Mouse (Mus musculus) midbrain, postnatal 0 days (tissue): ENCODE data around the gene Slc24a3. TPM values are rescaled to one million over a fixed set of nuclear protein-coding genes. Genes with fewer than 3 reads are reported as not detected.

Source experiments
- ATAC-seq: fragments of 200-750 bp; cut with Nextera tagmentation; 2 replicates; pipeline ENCODE4 v1.8.0; 2017; ENCODE audit warnings: moderate number of reproducible peaks, mild to moderate bottlenecking, moderate TSS enrichment, moderate library complexity; ENCODE audit not compliant: low FRiP score
- DNase-seq: peaks from one replicate; pipeline ENCODE4 v3.0.0-alpha.2; 2015; ENCODE audit warnings: low spot score
- H3K27ac ChIP-seq: fragments of 300-500 bp; sonication (generic); 2 replicates; pipeline ENCODE4 v1.5.1; 2014; ENCODE audit warnings: low read depth, mild to moderate bottlenecking, low read length, mixed read lengths
- H3K27me3 ChIP-seq: fragments of 300-500 bp; sonication (generic); 2 replicates; pipeline ENCODE4 v1.6.1; 2014; ENCODE audit warnings: low read length, control low read depth, mixed read lengths; ENCODE audit not compliant: insufficient read depth
- H3K36me3 ChIP-seq: fragments of 300-500 bp; sonication (generic); 2 replicates; pipeline ENCODE4 v1.6.1; 2014; ENCODE audit warnings: low read length, control low read depth, mixed read lengths; ENCODE audit not compliant: insufficient read depth
- H3K4me1 ChIP-seq: fragments of 300-500 bp; sonication (generic); 2 replicates; pipeline ENCODE4 v1.6.1; 2014; ENCODE audit warnings: mild to moderate bottlenecking, control low read depth, antibody characterized with exemption, low read length, mixed read lengths; ENCODE audit not compliant: insufficient read depth
- H3K4me2 ChIP-seq: fragments of 300-500 bp; sonication (generic); 2 replicates; pipeline ENCODE4 v1.6.1; 2014; ENCODE audit warnings: low read depth, mild to moderate bottlenecking, low read length, mixed read lengths; ENCODE audit not compliant: poor library complexity, severe bottlenecking
- H3K4me3 ChIP-seq: fragments of 300-500 bp; sonication (generic); 2 replicates; pipeline ENCODE4 v1.5.1; 2014; ENCODE audit warnings: low read depth, mild to moderate bottlenecking, low read length, moderate library complexity
- H3K9ac ChIP-seq: fragments of 300-500 bp; sonication (generic); replicated peaks from 2 replicates; pipeline ENCODE4 v1.6.1; 2014; ENCODE audit warnings: mild to moderate bottlenecking, low read length, moderate library complexity, mixed read lengths; ENCODE audit not compliant: poor library complexity, severe bottlenecking
- H3K9me3 ChIP-seq: fragments of 300-500 bp; sonication (generic); 2 replicates; pipeline ENCODE4 v1.6.1; 2016; ENCODE audit warnings: low read length, control low read depth
- CTCF ChIP-seq: IDR thresholded peaks from 2 replicates; pipeline ENCODE4 v1.5.1; 2016; ENCODE audit warnings: antibody characterized with exemption, mild to moderate bottlenecking
- WGBS: fragments of 180-500 bp; shearing (Covaris S2); extraction: QIAGEN DNeasy Blood & Tissue Kit; methylation state at CpG from one replicate; pipeline ENCODE4 v1.1.7; 2014; 5-methylcytosine and 5-hydroxymethylcytosine counted together
- polyA plus RNA-seq: library from polyadenylated mRNA; unstranded; fragments of >200 nt; fragmentation: Nextera tagmentation; extraction: Ambion mirVana; gene quantifications from 2 replicates; pipeline ENCODE4 v1.2.1, GENCODE M21; 2015
- total RNA-seq: library from RNA; depleted of rRNA; stranded (reverse); fragments of >200 nt; gene quantifications from 2 replicates; pipeline ENCODE4 v1.2.3, GENCODE M21; 2014

The Slc24a3 gene
- total and polyA plus RNA-seq, 2 experiments from 2014 or later: 34.5 to 65.7 TPM

DNA sequence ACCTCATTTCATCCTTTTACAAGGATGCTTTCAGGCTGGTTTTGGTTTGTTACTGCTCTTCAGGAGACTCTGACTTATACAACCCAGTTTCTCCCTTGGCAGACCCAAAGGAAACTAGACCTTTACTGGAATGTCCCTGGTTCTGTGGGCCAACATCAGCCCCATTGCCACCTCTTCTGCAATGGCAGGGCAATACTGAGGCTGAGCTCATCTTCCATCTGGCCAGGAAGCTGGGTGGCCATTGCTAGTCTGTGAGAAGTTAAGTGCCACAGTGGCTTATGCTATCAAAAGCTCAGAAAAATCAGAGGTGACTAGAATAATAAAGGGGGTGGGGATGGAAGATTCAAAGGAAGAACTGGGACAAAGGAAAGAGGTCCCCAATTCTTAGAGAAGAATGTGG, 154.2 kb downstream of the Slc24a3 start:
- Histone ChIP-seq H3K4me2 (no peak overlapping the region), H3K4me3 (no peak overlapping the region), H3K27me3 (no peaks in the 10 kb centered on the region), H3K4me1 (no peaks in the 10 kb centered on the region), H3K36me3 (no peaks in the 10 kb centered on the region), H3K27ac (no peak overlapping the region), H3K9ac (no peak overlapping the region), H3K9me3 (0 out of 2 replicates have a peak, but pooled peaks cover 5% of the 10 kb centered on the region)
- ATAC-seq: no peak
- no peak for DNase-seq
- no peak for TF ChIP-seq CTCF

DNA sequence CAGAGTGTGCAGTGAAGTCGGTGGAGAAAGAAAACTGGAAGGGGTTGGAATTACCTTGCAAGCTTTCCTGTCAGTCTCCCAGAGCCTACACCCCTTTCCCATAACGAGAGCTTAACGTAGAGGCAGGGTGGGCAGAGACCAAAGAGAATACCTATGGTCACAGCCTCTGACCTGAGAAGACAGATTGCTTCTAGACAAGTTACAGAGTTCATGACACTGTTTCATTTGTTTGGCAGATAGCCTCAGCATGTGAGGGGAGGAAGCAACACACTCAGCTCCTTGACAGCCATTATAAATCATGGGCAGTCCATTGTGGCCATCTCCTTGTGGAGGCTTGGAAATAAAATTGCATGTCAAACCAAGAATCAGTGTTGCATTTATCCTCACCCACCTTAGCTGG, 156.9 kb downstream of the Slc24a3 start:
- 0 out of 2 replicates have a peak, but pooled peaks cover 5% of the 10 kb centered on the region for H3K9me3 ChIP-seq
- H3K4me2 ChIP-seq: no peak overlapping the region
- TF ChIP-seq CTCF: no peak
- H3K36me3 ChIP-seq: no peaks in the 10 kb centered on the region
- no peak overlapping the region for H3K4me3 ChIP-seq
- no peak for ATAC-seq
- H3K9ac ChIP-seq: no peak overlapping the region
- H3K4me1 ChIP-seq: no peaks in the 10 kb centered on the region
- DNase-seq: no peak
- 86% methylated on average over 3 of the region's 3 CpGs for WGBS
- no peaks in the 10 kb centered on the region for H3K27me3 ChIP-seq
- H3K27ac ChIP-seq: no peak overlapping the region

DNA sequence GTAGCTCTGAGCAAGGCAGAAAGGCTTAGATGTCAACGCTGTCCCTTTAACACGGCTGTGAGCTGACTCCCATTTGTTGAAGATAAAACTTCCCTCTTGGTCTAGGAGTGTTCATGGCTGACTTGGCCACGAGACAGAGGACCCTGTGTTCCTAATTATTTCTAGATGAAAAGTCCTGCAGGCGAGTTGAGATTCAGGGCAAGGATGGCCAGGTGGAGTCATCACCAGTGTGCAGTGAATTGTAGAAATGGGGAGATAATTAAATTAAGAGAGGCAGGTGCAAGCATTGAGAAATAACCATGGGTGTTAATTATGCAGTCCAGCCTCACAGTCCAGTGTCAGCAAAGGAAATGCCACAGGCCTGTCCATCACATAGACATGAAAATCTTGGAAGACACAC, 158.3 kb downstream of the Slc24a3 start:
- ATAC-seq (no peak), DNase-seq (peak; percentile 70)
- no peaks in the 10 kb centered on the region for H3K36me3 ChIP-seq
- no peak overlapping the region for H3K4me3 ChIP-seq
- H3K9ac ChIP-seq: no peak overlapping the region
- WGBS: 76% methylated on average over 4 of the region's 4 CpGs
- H3K27me3 ChIP-seq: no peaks in the 10 kb centered on the region
- H3K4me2 ChIP-seq: no peak overlapping the region
- no peak for TF ChIP-seq CTCF
- no peaks in the 10 kb centered on the region for H3K4me1 ChIP-seq
- no peak overlapping the region for H3K27ac ChIP-seq
- H3K9me3 ChIP-seq: 0 out of 2 replicates have a peak, but pooled peaks cover 5% of the 10 kb centered on the region

DNA sequence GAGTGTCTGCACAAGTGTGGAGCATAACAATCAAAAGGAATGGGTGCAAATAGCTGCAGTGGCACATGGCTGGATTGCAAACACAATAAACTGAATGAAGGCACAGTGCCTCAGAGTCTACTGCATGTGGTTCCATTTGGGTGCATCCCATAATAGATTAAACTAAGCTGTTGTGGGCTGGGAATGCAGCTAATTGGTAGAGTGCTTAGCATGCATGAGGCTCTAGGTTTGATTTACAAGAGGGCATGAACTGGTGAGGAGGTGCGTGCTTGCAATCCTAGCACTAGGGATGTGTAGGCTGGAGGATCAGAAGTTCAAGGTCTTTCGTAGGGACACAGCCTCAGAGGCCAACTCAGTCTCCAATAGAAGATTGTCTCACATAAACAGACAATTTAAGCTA, 159.0 kb downstream of the Slc24a3 start:
- 82% methylated on average over 2 of the region's 2 CpGs for WGBS
- Histone ChIP-seq H3K9ac (no peak overlapping the region), H3K4me3 (no peak overlapping the region), H3K9me3 (0 out of 2 replicates have a peak, but pooled peaks cover 5% of the 10 kb centered on the region), H3K27ac (no peak overlapping the region), H3K4me2 (no peak overlapping the region), H3K36me3 (no peaks in the 10 kb centered on the region), H3K27me3 (no peaks in the 10 kb centered on the region), H3K4me1 (no peaks in the 10 kb centered on the region)
- no peak for TF ChIP-seq CTCF
- ATAC-seq (no peak), DNase-seq (no peak)

DNA sequence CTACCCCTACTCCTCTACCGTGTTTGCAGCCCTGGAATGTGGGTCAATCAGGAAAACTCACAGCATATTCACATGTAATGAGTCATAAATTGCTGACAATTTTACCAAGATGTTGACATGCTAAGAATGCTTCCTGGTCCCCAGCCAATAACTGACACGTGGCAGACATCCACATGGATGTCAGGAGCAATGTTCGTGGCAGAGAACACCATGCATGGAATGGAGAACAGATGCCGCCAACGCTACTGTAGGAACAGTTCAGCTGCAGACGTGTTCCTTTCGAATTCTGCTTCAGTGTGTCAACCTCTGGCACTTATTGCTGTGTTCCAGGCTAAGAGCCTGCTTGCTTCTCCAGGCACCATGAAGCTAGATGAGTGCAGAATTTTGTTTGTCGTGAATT, 162.2 kb downstream of the Slc24a3 start:
- Histone ChIP-seq H3K36me3 (no peaks in the 10 kb centered on the region), H3K27me3 (no peaks in the 10 kb centered on the region), H3K9ac (no peak overlapping the region), H3K4me3 (no peak overlapping the region), H3K4me1 (no peaks in the 10 kb centered on the region), H3K4me2 (no peak overlapping the region), H3K27ac (no peak overlapping the region), H3K9me3 (no peaks in the 10 kb centered on the region)
- WGBS: 80% methylated on average over 8 of the region's 8 CpGs
- DNase-seq (peak; percentile 15), ATAC-seq (no peak)
- TF ChIP-seq CTCF: no peak

DNA sequence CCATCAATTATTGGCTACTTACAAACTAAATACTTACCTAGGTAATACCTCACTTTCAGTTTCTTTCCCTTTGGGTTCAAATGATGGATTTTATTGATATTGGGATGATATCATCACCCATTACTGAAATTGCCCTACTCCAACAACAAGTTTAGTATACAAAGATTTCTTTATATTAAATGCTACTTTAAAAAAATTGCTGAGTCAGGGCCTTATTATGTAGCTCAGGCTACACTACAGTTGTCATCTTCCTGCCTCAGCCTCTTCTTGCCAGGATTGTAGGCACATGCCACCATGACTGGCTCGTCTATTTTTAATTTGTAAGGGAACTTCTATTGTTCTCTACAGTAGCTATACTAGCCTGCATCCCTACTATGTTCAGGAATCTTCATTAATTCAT, 164.0 kb downstream of the Slc24a3 start:
- 90% methylated on average over 1 of the region's 1 CpGs for WGBS
- no peak overlapping the region for H3K9ac ChIP-seq
- H3K4me3 ChIP-seq: no peak overlapping the region
- no peak overlapping the region for H3K27ac ChIP-seq
- no peaks in the 10 kb centered on the region for H3K27me3 ChIP-seq
- no peak for TF ChIP-seq CTCF
- no peaks in the 10 kb centered on the region for H3K4me1 ChIP-seq
- DNase-seq: no peak
- H3K36me3 ChIP-seq: no peaks in the 10 kb centered on the region
- no peak for ATAC-seq
- H3K4me2 ChIP-seq: no peak overlapping the region
- no peaks in the 10 kb centered on the region for H3K9me3 ChIP-seq
